Mouse (Mus musculus) spleen, adult 2 months (tissue): ENCODE results near the gene Tmco4.

ENCODE experiments used
- CTCF ChIP-seq: fragments of 200-500 bp; IDR thresholded peaks from 2 replicates; pipeline ENCODE4 v1.5.1; 2011; ENCODE audit warnings: mild to moderate bottlenecking, inconsistent platforms; ENCODE audit not compliant: insufficient read depth, insufficient read length, insufficient replicate concordance; ENCODE audit errors: extremely low read depth
- POLR2A ChIP-seq: fragments of 200-500 bp; IDR thresholded peaks from 2 replicates; pipeline ENCODE4 v1.6.1; 2011; ENCODE audit warnings: low read depth, low read length, inconsistent platforms

GRCm38 (mm10) chr4:139007353-139007752 lies 34.7 kb downstream of the Tmco4 start:
- TF ChIP-seq CTCF: no peak
- TF ChIP-seq POLR2A: no peak
